Comparison of ENCODE assay signal across 12 mouse cellular contexts in genomic region chr11:5257151-5257862, GRCm38 (mm10). TPM values are rescaled to one million over a fixed set of nuclear protein-coding genes. Genes with fewer than 3 reads are reported as not detected.
DNase-seq lines count a peak whose midpoint lies in the region; ATAC-seq and TF ChIP-seq lines count a peak whose summit lies in the region.
"Had no signal": no experiment of that assay in that cellular context is flagged by ENCODE, and none has a peak within 500 bp of the region (broad histone marks: within the 10 kb centered on the region; RNA-seq: fewer than 3 reads in every experiment).

No protein-coding gene starts in this region.

- WGBS in kidney, postnatal 0 days, result 74% methylated on average over 13 of the region's 13 CpGs

- H3K4me1 ChIP-seq in kidney, postnatal 0 days (replicated peaks; ENCODE audit: insufficient read depth, low read length), result peaks cover 40% of the 10 kb centered on the region

- H3K36me3 ChIP-seq in kidney, postnatal 0 days (ENCODE audit: insufficient read depth, low read length), result no peaks in the 10 kb centered on the region
- H3K36me3 ChIP-seq: neural tube, embryonic 12.5 days had no signal

- peak overlapping the region; percentile 60 for H3K27ac ChIP-seq in gastrocnemius, adult 2 months
- peak overlapping the region; percentile 77 for H3K27ac ChIP-seq in kidney, postnatal 0 days
- H3K27ac ChIP-seq: macrophage; neural tube, embryonic 12.5 days had no signal

- H3K4me2 ChIP-seq in kidney, postnatal 0 days (ENCODE audit: low read length), result no peak overlapping the region; the same call in 1 of the 2 replicates
- H3K4me2 ChIP-seq: neural tube, embryonic 12.5 days had no signal

- no peaks in the 10 kb centered on the region for H3K27me3 ChIP-seq in kidney, postnatal 0 days (ENCODE audit: insufficient read depth, low read length)
- H3K27me3 ChIP-seq: neural tube, embryonic 12.5 days had no signal

- TF ChIP-seq CTCF in gastrocnemius, adult 2 months (IDR thresholded peaks at IDR 0.05), result peak; percentile 5; the same call in 1 of the 2 replicates
- peak; percentile 37; the same call in 1 of the 2 replicates for TF ChIP-seq CTCF in kidney, postnatal 0 days (IDR thresholded peaks at IDR 0.05; ENCODE audit: low read depth)

- intact Hi-C loops in gastrocnemius, adult 2 months (cut with DNase I), result no loop called here
- intact Hi-C loops in gastrocnemius, postnatal 14 days (cut with DNase I; ENCODE audit: low total_unique reads), result no loop called here

- ATAC-seq in kidney, postnatal 0 days (replicated peaks; ENCODE audit: low FRiP score, low read depth), result no peak

- H3K9ac ChIP-seq in kidney, postnatal 0 days (ENCODE audit: low read depth, low read length), result no peak overlapping the region
- H3K9ac ChIP-seq: neural tube, embryonic 12.5 days had no signal

- no peak for DNase-seq in gastrocnemius, adult 2 months
- DNase-seq in gastrocnemius, postnatal 14 days, result no peak
- peak; percentile 29 for DNase-seq in lung, postnatal 36 days
- no peak for DNase-seq in lung, postnatal 25 days (ENCODE audit: low spot score)
- no peak for DNase-seq in kidney, postnatal 0 days (ENCODE audit: low spot score)
- DNase-seq in thymus, postnatal 14 days, result peak; percentile 68
- DNase-seq in right cerebral cortex, postnatal 25 days, result no peak
- DNase-seq in frontal cortex, adult 2 months (ENCODE audit: extremely low spot score in 1 of 2, low spot score in 1 of 2), result no peak
- DNase-seq: adrenal gland, postnatal 25 days; cerebellum, adult 9-11 months had no signal

- no peaks in the 10 kb centered on the region for H3K9me3 ChIP-seq in kidney, postnatal 0 days (replicated peaks; ENCODE audit: low read length)
- H3K9me3 ChIP-seq: neural tube, embryonic 12.5 days had no signal

- H3K4me3 ChIP-seq in gastrocnemius, adult 2 months, result no peak overlapping the region; the same call in 1 of the 2 replicates
- H3K4me3 ChIP-seq in kidney, postnatal 0 days (replicated peaks; ENCODE audit: low read depth, low read length), result no peak overlapping the region
- H3K4me3 ChIP-seq: neural tube, embryonic 12.5 days had no signal

RNA-seq across cellular contexts. Expression of gene Kremen1, which starts 4.1 kb away (rescaled TPM):
- 10 to 100 TPM; 39.4 to 58.7 TPM for total RNA-seq in gastrocnemius, adult 2 months (2021)
- 10 to 100 TPM; 46.8 to 48.1 TPM for total RNA-seq in gastrocnemius, postnatal 14 days (2021)
- 18.3 and 20.0 TPM in 2 replicates for polyA plus RNA-seq in kidney, postnatal 0 days (2015; fragmentation: Nextera tagmentation; extraction: Ambion mirVana)
- 11.6 and 12.7 TPM in 2 replicates for polyA plus RNA-seq in frontal cortex, adult 2 months (2012; rRNA removed)

Comparison
In these comparisons a context has a peak if more than half of its experiments do, and no peak if none do; other contexts are left out.
1. DNase-seq: peak in lung, postnatal 36 days (single experiment) and thymus, postnatal 14 days (single experiment); none in gastrocnemius, adult 2 months (single experiment), gastrocnemius, postnatal 14 days (single experiment), lung, postnatal 25 days (single experiment), kidney, postnatal 0 days (single experiment), right cerebral cortex, postnatal 25 days (single experiment) and frontal cortex, adult 2 months (0 of 2).